Mouse (Mus musculus): Measurements from ENCODE around the gene Shank1. TPM values are rescaled to one million over a fixed set of nuclear protein-coding genes. Genes with fewer than 3 reads are reported as not detected.

Gene Shank1
- total RNA-seq, 1 experiment = 1.0 TPM

DNA sequence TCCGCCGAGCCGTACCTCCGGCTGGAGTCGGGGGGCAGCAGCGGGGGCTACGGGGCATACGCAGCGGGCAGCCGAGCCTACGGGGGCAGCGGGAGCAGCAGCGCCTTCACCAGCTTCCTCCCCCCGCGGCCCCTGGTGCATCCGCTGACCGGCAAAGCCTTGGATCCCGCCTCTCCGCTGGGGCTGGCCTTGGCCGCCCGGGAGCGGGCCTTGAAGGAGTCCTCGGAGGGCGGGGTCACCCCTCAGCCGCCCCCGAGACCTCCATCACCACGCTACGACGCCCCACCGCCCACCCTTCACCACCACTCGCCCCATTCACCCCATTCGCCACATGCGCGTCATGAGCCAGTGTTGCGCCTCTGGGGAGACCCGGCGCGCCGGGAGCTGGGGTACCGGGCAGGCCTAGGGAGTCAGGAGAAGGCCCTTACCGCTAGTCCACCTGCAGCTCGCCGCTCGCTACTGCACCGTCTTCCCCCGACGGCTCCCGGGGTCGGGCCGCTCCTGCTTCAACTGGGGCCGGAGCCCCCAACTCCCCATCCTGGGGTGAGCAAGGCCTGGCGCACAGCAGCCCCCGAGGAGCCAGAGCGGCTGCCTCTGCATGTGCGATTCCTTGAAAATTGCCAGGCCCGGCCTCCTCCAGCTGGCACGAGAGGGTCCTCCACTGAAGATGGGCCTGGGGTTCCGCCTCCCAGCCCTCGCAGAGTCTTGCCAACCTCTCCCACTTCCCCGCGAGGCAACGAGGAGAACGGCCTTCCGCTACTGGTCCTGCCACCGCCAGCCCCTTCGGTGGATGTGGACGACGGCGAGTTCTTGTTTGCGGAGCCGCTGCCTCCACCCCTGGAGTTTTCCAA is 42.9 kb downstream of the Shank1 start:
- Histone ChIP-seq H3K9ac (ENCODE audit: insufficient read depth, low read depth, low read length, poor library complexity, severe bottlenecking) (peak overlapping the region; percentile 26), H3K4me1 (ENCODE audit: control insufficient read depth in 2 of 2, insufficient read depth in 2 of 2, low read length in 2 of 2, poor library complexity in 1 of 2) (peaks cover 2 to 39% of the 10 kb centered on the region in 2 experiments; a peak in 2 of 4 replicates), H3K27ac (ENCODE audit: insufficient read depth, low read depth, low read length, poor library complexity, severe bottlenecking) (no peak overlapping the region), H3K9me3 (ENCODE audit: control insufficient read depth, insufficient read depth, low read depth, low read length) (no peaks in the 10 kb centered on the region), H3K36me3 (ENCODE audit: control insufficient read depth, insufficient read depth, low read length, poor library complexity, severe bottlenecking) (no peaks in the 10 kb centered on the region; the same call in 1 of the 2 replicates), H3K4me3 (ENCODE audit: insufficient read depth in 1 of 2, low read depth in 1 of 2, low read length in 2 of 2, poor library complexity in 1 of 2, severe bottlenecking in 1 of 2) (peak overlapping the region; percentile 24 to 57; a peak in 2 of 4 replicates)
- no peak for DNase-seq (ENCODE audit: low read depth, low spot score)
- in situ Hi-C loops (cut with MboI; ENCODE audit: low sequenced_read_pairs in 2 of 2, unreplicated experiment in 2 of 2) = loop anchor here in 1 of 2 experiments (10.0 kb wide), 1 partner anchor 88 kb away; the partner anchor contains the start of gene Gm15517
- no peak for TF ChIP-seq ZC3H11A (IDR thresholded peaks at IDR 0.05; ENCODE audit: borderline replicate concordance, low read depth, low read length)
- TF ChIP-seq ZNF384 (IDR thresholded peaks at IDR 0.05; ENCODE audit: low read depth, low read length) = no peak

DNA sequence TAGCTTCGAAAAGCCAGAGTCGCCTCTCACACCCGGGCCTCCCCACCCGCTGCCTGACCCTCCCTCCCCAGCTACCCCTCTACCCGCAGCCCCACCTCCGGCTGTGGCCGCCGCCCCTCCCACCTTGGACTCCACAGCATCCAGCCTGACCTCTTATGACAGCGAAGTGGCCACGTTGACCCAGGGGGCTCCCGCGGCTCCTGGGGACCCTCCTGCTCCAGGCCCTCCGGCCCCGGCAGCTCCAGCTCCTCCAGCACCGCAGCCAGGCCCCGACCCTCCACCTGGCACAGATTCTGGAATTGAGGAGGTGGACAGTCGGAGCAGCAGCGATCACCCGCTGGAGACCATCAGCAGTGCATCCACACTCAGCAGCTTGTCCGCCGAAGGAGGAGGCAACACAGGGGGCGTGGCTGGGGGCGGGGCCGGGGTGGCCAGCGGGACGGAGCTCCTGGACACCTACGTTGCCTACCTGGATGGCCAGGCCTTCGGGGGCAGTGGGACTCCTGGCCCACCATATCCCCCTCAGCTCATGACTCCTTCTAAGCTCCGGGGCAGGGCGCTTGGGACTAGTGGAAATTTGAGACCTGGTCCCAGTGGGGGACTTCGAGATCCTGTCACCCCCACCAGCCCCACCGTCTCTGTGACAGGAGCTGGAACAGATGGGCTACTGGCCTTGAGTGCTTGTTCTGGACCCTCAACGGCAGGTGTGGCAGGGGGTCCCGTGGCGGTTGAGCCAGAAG is 43.7 kb downstream of the Shank1 start:
- no peak overlapping the region for H3K9ac ChIP-seq (ENCODE audit: insufficient read depth, low read depth, low read length, poor library complexity, severe bottlenecking)
- peak overlapping the region; percentile 1 to 57; a peak in 2 of 4 replicates for H3K4me3 ChIP-seq (ENCODE audit: insufficient read depth in 1 of 2, low read depth in 1 of 2, low read length in 2 of 2, poor library complexity in 1 of 2, severe bottlenecking in 1 of 2)
- DNase-seq (ENCODE audit: low read depth, low spot score) = no peak
- peaks cover 2 to 38% of the 10 kb centered on the region in 2 experiments; a peak in 2 of 4 replicates for H3K4me1 ChIP-seq (ENCODE audit: control insufficient read depth in 2 of 2, insufficient read depth in 2 of 2, low read length in 2 of 2, poor library complexity in 1 of 2)
- TF ChIP-seq ZC3H11A (IDR thresholded peaks at IDR 0.05; ENCODE audit: borderline replicate concordance, low read depth, low read length) (no peak), MAFK (IDR thresholded peaks at IDR 0.05; ENCODE audit: insufficient read depth, low read depth, low read length) (no peak), HCFC1 (IDR thresholded peaks at IDR 0.05; ENCODE audit: borderline replicate concordance, insufficient read depth, low read length) (no peak), CHD2 (IDR thresholded peaks at IDR 0.05; ENCODE audit: low read depth, low read length) (no peak), ZNF384 (IDR thresholded peaks at IDR 0.05; ENCODE audit: low read depth, low read length) (no peak)
- in situ Hi-C loops (cut with MboI; ENCODE audit: low sequenced_read_pairs in 2 of 2, unreplicated experiment in 2 of 2) = loop anchor here in 1 of 2 experiments (10.0 kb wide), 1 partner anchor 89 kb away; the partner anchor contains the start of gene Gm15517
- no peaks in the 10 kb centered on the region for H3K36me3 ChIP-seq (ENCODE audit: control insufficient read depth, insufficient read depth, low read length, poor library complexity, severe bottlenecking)
- no peaks in the 10 kb centered on the region for H3K9me3 ChIP-seq (ENCODE audit: control insufficient read depth, insufficient read depth, low read depth, low read length)
- no peak overlapping the region for H3K27ac ChIP-seq (ENCODE audit: insufficient read depth, low read depth, low read length, poor library complexity, severe bottlenecking)

DNA sequence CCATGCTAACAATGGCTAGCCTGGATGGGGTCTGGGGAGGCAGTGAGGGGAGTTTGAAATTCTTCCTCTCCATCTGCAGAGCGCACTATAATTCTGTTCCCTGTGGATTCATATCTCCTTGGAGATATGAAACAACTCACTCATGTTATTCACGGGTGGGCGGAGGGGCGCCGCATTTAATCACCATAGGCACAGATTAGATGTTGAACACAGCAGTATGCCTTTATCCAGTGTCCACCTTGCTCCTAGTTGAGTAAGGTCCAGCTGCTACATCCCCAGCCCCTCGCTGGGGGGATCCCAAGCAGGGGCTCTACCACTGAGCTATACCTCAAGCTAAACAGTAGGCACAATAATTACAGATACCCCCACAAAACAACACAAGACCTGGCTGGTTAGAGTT is 45.4 kb downstream of the Shank1 start:
- no peaks in the 10 kb centered on the region for H3K9me3 ChIP-seq (ENCODE audit: control insufficient read depth, insufficient read depth, low read depth, low read length)
- no peak overlapping the region for H3K27ac ChIP-seq (ENCODE audit: insufficient read depth, low read depth, low read length, poor library complexity, severe bottlenecking)
- no peak overlapping the region for H3K9ac ChIP-seq (ENCODE audit: insufficient read depth, low read depth, low read length, poor library complexity, severe bottlenecking)
- peaks cover 2 to 42% of the 10 kb centered on the region in 2 experiments; a peak in 2 of 4 replicates for H3K4me1 ChIP-seq (ENCODE audit: control insufficient read depth in 2 of 2, insufficient read depth in 2 of 2, low read length in 2 of 2, poor library complexity in 1 of 2)
- no peak for DNase-seq (ENCODE audit: low read depth, low spot score)
- TF ChIP-seq ZC3H11A (IDR thresholded peaks at IDR 0.05; ENCODE audit: borderline replicate concordance, low read depth, low read length) (no peak), MAFK (IDR thresholded peaks at IDR 0.05; ENCODE audit: insufficient read depth, low read depth, low read length) (no peak), HCFC1 (IDR thresholded peaks at IDR 0.05; ENCODE audit: borderline replicate concordance, insufficient read depth, low read length) (no peak), CHD2 (IDR thresholded peaks at IDR 0.05; ENCODE audit: low read depth, low read length) (no peak), ZNF384 (IDR thresholded peaks at IDR 0.05; ENCODE audit: low read depth, low read length) (no peak)
- no peak overlapping the region for H3K4me3 ChIP-seq (ENCODE audit: insufficient read depth in 1 of 2, low read depth in 1 of 2, low read length in 2 of 2, poor library complexity in 1 of 2, severe bottlenecking in 1 of 2)
- no peaks in the 10 kb centered on the region for H3K36me3 ChIP-seq (ENCODE audit: control insufficient read depth, insufficient read depth, low read length, poor library complexity, severe bottlenecking)
- in situ Hi-C loops (cut with MboI; ENCODE audit: low sequenced_read_pairs in 2 of 2, unreplicated experiment in 2 of 2) = loop anchor here in 1 of 2 experiments (10.0 kb wide), 1 partner anchor 91 kb away; the partner anchor contains the start of gene Gm15517

DNA sequence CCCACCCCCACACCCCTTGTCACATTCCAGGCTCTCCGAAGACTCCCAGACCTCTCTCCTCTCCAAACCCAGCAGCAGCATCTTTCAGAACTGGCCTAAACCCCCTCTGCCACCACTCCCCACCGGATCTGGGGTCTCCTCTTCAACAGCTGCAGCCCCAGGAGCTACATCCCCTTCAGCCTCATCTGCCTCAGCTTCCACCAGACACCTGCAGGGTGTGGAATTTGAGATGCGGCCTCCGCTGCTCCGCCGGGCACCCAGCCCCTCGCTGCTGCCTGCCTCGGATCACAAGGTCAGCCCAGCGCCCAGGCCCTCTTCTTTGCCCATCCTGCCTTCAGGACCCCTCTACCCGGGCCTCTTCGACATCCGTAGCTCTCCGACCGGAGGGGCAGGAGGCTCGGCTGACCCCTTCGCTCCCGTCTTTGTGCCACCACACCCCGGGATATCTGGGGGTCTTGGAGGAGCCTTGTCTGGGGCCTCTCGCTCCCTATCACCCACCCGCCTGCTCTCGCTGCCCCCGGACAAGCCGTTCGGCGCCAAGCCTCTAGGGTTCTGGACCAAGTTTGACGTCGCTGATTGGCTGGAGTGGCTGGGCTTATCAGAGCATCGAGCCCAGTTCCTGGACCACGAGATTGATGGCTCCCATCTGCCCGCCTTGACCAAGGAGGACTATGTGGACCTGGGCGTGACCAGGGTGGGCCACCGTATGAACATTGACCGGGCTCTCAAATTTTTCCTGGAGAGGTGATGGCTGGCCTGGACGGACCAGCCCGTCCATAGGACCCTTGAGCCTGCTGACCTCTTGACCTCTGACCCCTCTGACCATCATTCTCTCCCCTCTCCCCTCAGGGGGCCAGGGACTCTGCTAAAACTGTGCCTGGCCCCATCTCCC is 46.8 kb downstream of the Shank1 start:
- Histone ChIP-seq H3K9me3 (ENCODE audit: control insufficient read depth, insufficient read depth, low read depth, low read length) (no peaks in the 10 kb centered on the region), H3K9ac (ENCODE audit: insufficient read depth, low read depth, low read length, poor library complexity, severe bottlenecking) (peak overlapping the region; percentile 37; the same call in 1 of the 2 replicates), H3K4me3 (ENCODE audit: insufficient read depth in 1 of 2, low read depth in 1 of 2, low read length in 2 of 2, poor library complexity in 1 of 2, severe bottlenecking in 1 of 2) (peak overlapping the region; percentile 44 to 52; a peak in 3 of 4 replicates), H3K4me1 (ENCODE audit: control insufficient read depth in 2 of 2, insufficient read depth in 2 of 2, low read length in 2 of 2, poor library complexity in 1 of 2) (peaks cover 2 to 36% of the 10 kb centered on the region in 2 experiments; a peak in 1 of 4 replicates), H3K36me3 (ENCODE audit: control insufficient read depth, insufficient read depth, low read length, poor library complexity, severe bottlenecking) (no peaks in the 10 kb centered on the region), H3K27ac (ENCODE audit: insufficient read depth, low read depth, low read length, poor library complexity, severe bottlenecking) (no peak overlapping the region)
- no peak for TF ChIP-seq MAFK (IDR thresholded peaks at IDR 0.05; ENCODE audit: insufficient read depth, low read depth, low read length)
- no peak for TF ChIP-seq ZNF384 (IDR thresholded peaks at IDR 0.05; ENCODE audit: low read depth, low read length)
- TF ChIP-seq ZC3H11A (IDR thresholded peaks at IDR 0.05; ENCODE audit: borderline replicate concordance, low read depth, low read length) = no peak
- TF ChIP-seq HCFC1 (IDR thresholded peaks at IDR 0.05; ENCODE audit: borderline replicate concordance, insufficient read depth, low read length) = no peak
- TF ChIP-seq CHD2 (IDR thresholded peaks at IDR 0.05; ENCODE audit: low read depth, low read length) = no peak
- in situ Hi-C loops (cut with MboI; ENCODE audit: low sequenced_read_pairs in 2 of 2, unreplicated experiment in 2 of 2) = loop anchor here in 1 of 2 experiments (10.0 kb wide), 1 partner anchor 92 kb away; the partner anchor contains the start of gene Gm15517
- DNase-seq (ENCODE audit: low read depth, low spot score) = no peak

Measured in ES-E14 (cell line).